In genomic region chr16:63857561-63857960, GRCm38 (mm10) we compare ENCODE assay signal across 7 mouse cellular contexts. TPM values are rescaled to one million over a fixed set of nuclear protein-coding genes. Genes with fewer than 3 reads are reported as not detected.
DNase-seq lines count a peak whose midpoint lies in the region; ATAC-seq and TF ChIP-seq lines count a peak whose summit lies in the region.

No protein-coding gene starts in this region.

- peak overlapping the region; percentile 59 for H3K4me3 ChIP-seq in lung, embryonic 14.5 days (ENCODE audit: low read depth, low read length)
- H3K4me3 ChIP-seq in embryonic fibroblast, embryonic 13.5 days (ENCODE audit: insufficient read depth, low read length) = peak overlapping the region; percentile 65
- H3K4me3 ChIP-seq in midbrain, embryonic 13.5 days (replicated peaks) = peak overlapping the region; percentile 65

- no peaks in the 10 kb centered on the region for H3K4me1 ChIP-seq in lung, embryonic 14.5 days (ENCODE audit: insufficient read depth)
- no peaks in the 10 kb centered on the region for H3K4me1 ChIP-seq in embryonic fibroblast, embryonic 13.5 days (ENCODE audit: control insufficient read depth, insufficient read depth, low read length)
- peaks cover 12% of the 10 kb centered on the region for H3K4me1 ChIP-seq in midbrain, embryonic 13.5 days (replicated peaks)

- H3K9ac ChIP-seq in lung, embryonic 14.5 days = peak overlapping the region; percentile 62
- H3K9ac ChIP-seq in midbrain, embryonic 13.5 days (replicated peaks) = peak overlapping the region; percentile 79

- no peaks in the 10 kb centered on the region for H3K9me3 ChIP-seq in lung, embryonic 14.5 days (ENCODE audit: low read depth, low read length)
- no peaks in the 10 kb centered on the region for H3K9me3 ChIP-seq in midbrain, embryonic 13.5 days

- H3K36me3 ChIP-seq in lung, embryonic 14.5 days (ENCODE audit: insufficient read depth) = no peaks in the 10 kb centered on the region
- no peaks in the 10 kb centered on the region for H3K36me3 ChIP-seq in midbrain, embryonic 13.5 days

- no peak for TF ChIP-seq CTCF in lung, embryonic 14.5 days (IDR thresholded peaks at IDR 0.05; ENCODE audit: low read depth)
- TF ChIP-seq CTCF in embryonic fibroblast, embryonic 13.5 days (IDR thresholded peaks at IDR 0.05; ENCODE audit: borderline replicate concordance, insufficient read depth, low read length) = no peak

- 2% methylated on average over 11 of the region's 11 CpGs for WGBS in lung, embryonic 14.5 days
- WGBS in midbrain, embryonic 13.5 days = 1% methylated on average over 11 of the region's 11 CpGs

- no peaks in the 10 kb centered on the region for H3K27me3 ChIP-seq in lung, embryonic 14.5 days (ENCODE audit: insufficient read depth, low read length)
- peaks cover 6% of the 10 kb centered on the region for H3K27me3 ChIP-seq in midbrain, embryonic 13.5 days

- peak; percentile 38 for ATAC-seq in lung, embryonic 14.5 days (ENCODE audit: insufficient read depth)
- peak; percentile 16 for ATAC-seq in inflammation-experienced regulatory T-cells, adult 6 months
- ATAC-seq in midbrain, embryonic 13.5 days = peak; percentile 55

- DNase-seq in lung, embryonic 14.5 days = peak; percentile 63
- DNase-seq in lung, postnatal 25 days (ENCODE audit: low spot score) = no peak
- DNase-seq in urinary bladder, adult 18-20 months (ENCODE audit: low spot score in 2 of 2) = no peak
- DNase-seq in adrenal gland, postnatal 10 days = no peak

- H3K4me2 ChIP-seq in lung, embryonic 14.5 days = peak overlapping the region; percentile 85
- peak overlapping the region; percentile 83 for H3K4me2 ChIP-seq in midbrain, embryonic 13.5 days (replicated peaks)

- no peak for TF ChIP-seq POLR2A in embryonic fibroblast, embryonic 13.5 days (IDR thresholded peaks at IDR 0.05; ENCODE audit: low read depth, low read length)

- peak overlapping the region; percentile 84 for H3K27ac ChIP-seq in lung, embryonic 14.5 days (ENCODE audit: low read depth)
- peak overlapping the region; percentile 44 for H3K27ac ChIP-seq in embryonic fibroblast, embryonic 13.5 days (ENCODE audit: insufficient read depth, low read length)
- H3K27ac ChIP-seq in midbrain, embryonic 13.5 days = peak overlapping the region; percentile 88

RNA-seq across cellular contexts. Expression of gene Epha3, which starts 6.4 kb away (rescaled TPM):
- 55.9 and 61.2 TPM in 2 replicates for polyA plus RNA-seq in lung, embryonic 14.5 days (2014; fragmentation: Nextera tagmentation; extraction: Ambion mirVana)
- polyA plus RNA-seq in embryonic fibroblast, embryonic 13.5 days (2011; ENCODE audit: insufficient read length, low read depth, missing spikeins) = 34.0 and 67.0 TPM in 2 replicates
- 1 to 10 TPM in 2 of 3 experiments, under 1 TPM in 1; 0.70 to 2.1 (median 1.2) TPM for polyA plus RNA-seq in inflammation-experienced regulatory T-cells, adult 6 months (2017; shearing (Covaris generic))
- polyA plus RNA-seq in midbrain, embryonic 13.5 days (2015; fragmentation: Nextera tagmentation; extraction: Ambion mirVana) = 28.5 and 35.0 TPM in 2 replicates
- total RNA-seq in adrenal gland, postnatal 10 days (2021) = 1 to 10 TPM; 5.0 to 5.2 TPM
